Mouse (Mus musculus): ENCODE measurements around the gene Dohh. TPM values are rescaled to one million over a fixed set of nuclear protein-coding genes. Genes with fewer than 3 reads are reported as not detected.
A peak's percentile ranks its signal among the peaks of the same experiment; 100 is the strongest.

The Dohh gene
- polyA plus RNA-seq, 1 experiment from 2014 or later = 61.0 TPM

GRCm38 (mm10) chr10:81405588-81406201, 21.5 kb downstream of the Dohh start:
- H3K9me3 ChIP-seq (ENCODE audit: control insufficient read depth, low read length) = no peaks in the 10 kb centered on the region
- no peak overlapping the region for H3K4me2 ChIP-seq (ENCODE audit: low read depth, low read length)
- no peak for ATAC-seq (ENCODE audit: low read depth)
- H3K27ac ChIP-seq (ENCODE audit: low read depth, low read length) = no peak overlapping the region
- H3K4me3 ChIP-seq (ENCODE audit: low read depth, low read length) = no peak overlapping the region
- H3K27me3 ChIP-seq (ENCODE audit: control insufficient read depth, insufficient read depth, low read length) = 0 out of 2 replicates have a peak, but pooled peaks cover 2% of the 10 kb centered on the region
- H3K36me3 ChIP-seq (ENCODE audit: control insufficient read depth, insufficient read depth, low read length) = peaks cover 21% of the 10 kb centered on the region
- H3K4me1 ChIP-seq (ENCODE audit: control insufficient read depth, insufficient read depth, low read length) = peaks cover 43% of the 10 kb centered on the region
- no peak overlapping the region for H3K9ac ChIP-seq (replicated peaks; ENCODE audit: low read depth, low read length)
- WGBS = 45% methylated on average over 13 of the region's 13 CpGs

GRCm38 (mm10) chr10:81406504-81407440, 22.5 kb downstream of the Dohh start:
- peaks cover 21% of the 10 kb centered on the region for H3K36me3 ChIP-seq (ENCODE audit: control insufficient read depth, insufficient read depth, low read length)
- no peaks in the 10 kb centered on the region for H3K9me3 ChIP-seq (ENCODE audit: control insufficient read depth, low read length)
- peak overlapping the region; percentile 12; the same call in 1 of the 2 replicates for H3K27ac ChIP-seq (ENCODE audit: low read depth, low read length)
- no peak overlapping the region for H3K9ac ChIP-seq (replicated peaks; ENCODE audit: low read depth, low read length)
- WGBS = 27% methylated on average over 24 of the region's 24 CpGs
- 0 out of 2 replicates have a peak, but pooled peaks cover 2% of the 10 kb centered on the region for H3K27me3 ChIP-seq (ENCODE audit: control insufficient read depth, insufficient read depth, low read length)
- H3K4me3 ChIP-seq (ENCODE audit: low read depth, low read length) = 0 out of 2 replicates have a peak overlapping the region, but pooled peaks have one; percentile 8
- no peak for ATAC-seq (ENCODE audit: low read depth)
- peak overlapping the region; percentile 32 for H3K4me2 ChIP-seq (ENCODE audit: low read depth, low read length)
- H3K4me1 ChIP-seq (ENCODE audit: control insufficient read depth, insufficient read depth, low read length) = peaks cover 43% of the 10 kb centered on the region

GRCm38 (mm10) chr10:81407539-81408423, 23.6 kb downstream of the Dohh start:
- 0 out of 2 replicates have a peak overlapping the region, but pooled peaks have one; percentile 8 for H3K4me3 ChIP-seq (ENCODE audit: low read depth, low read length)
- 0 out of 2 replicates have a peak, but pooled peaks cover 2% of the 10 kb centered on the region for H3K27me3 ChIP-seq (ENCODE audit: control insufficient read depth, insufficient read depth, low read length)
- peak overlapping the region; percentile 12; the same call in 1 of the 2 replicates for H3K27ac ChIP-seq (ENCODE audit: low read depth, low read length)
- peak; percentile 13; the same call in 1 of the 2 replicates for ATAC-seq (ENCODE audit: low read depth)
- peak overlapping the region; percentile 32 for H3K4me2 ChIP-seq (ENCODE audit: low read depth, low read length)
- 24% methylated on average over 31 of the region's 31 CpGs for WGBS
- H3K9ac ChIP-seq (replicated peaks; ENCODE audit: low read depth, low read length) = no peak overlapping the region
- H3K36me3 ChIP-seq (ENCODE audit: control insufficient read depth, insufficient read depth, low read length) = peaks cover 19% of the 10 kb centered on the region
- H3K4me1 ChIP-seq (ENCODE audit: control insufficient read depth, insufficient read depth, low read length) = peaks cover 40% of the 10 kb centered on the region
- no peaks in the 10 kb centered on the region for H3K9me3 ChIP-seq (ENCODE audit: control insufficient read depth, low read length)

GRCm38 (mm10) chr10:81408424-81408729, 24.1 kb downstream of the Dohh start:
- Histone ChIP-seq H3K4me2 (ENCODE audit: low read depth, low read length) (no peak overlapping the region), H3K36me3 (ENCODE audit: control insufficient read depth, insufficient read depth, low read length) (peaks cover 18% of the 10 kb centered on the region), H3K4me1 (ENCODE audit: control insufficient read depth, insufficient read depth, low read length) (peaks cover 34% of the 10 kb centered on the region), H3K27ac (ENCODE audit: low read depth, low read length) (no peak overlapping the region), H3K9ac (replicated peaks; ENCODE audit: low read depth, low read length) (no peak overlapping the region), H3K4me3 (ENCODE audit: low read depth, low read length) (no peak overlapping the region), H3K27me3 (ENCODE audit: control insufficient read depth, insufficient read depth, low read length) (0 out of 2 replicates have a peak, but pooled peaks cover 2% of the 10 kb centered on the region), H3K9me3 (ENCODE audit: control insufficient read depth, low read length) (no peaks in the 10 kb centered on the region)
- WGBS = 44% methylated on average over 13 of the region's 13 CpGs
- ATAC-seq (ENCODE audit: low read depth) = no peak

GRCm38 (mm10) chr10:81408871-81409291, 24.7 kb downstream of the Dohh start:
- 0 out of 2 replicates have a peak, but pooled peaks have one; percentile 18 for ATAC-seq (ENCODE audit: low read depth)
- H3K4me1 ChIP-seq (ENCODE audit: control insufficient read depth, insufficient read depth, low read length) = peaks cover 34% of the 10 kb centered on the region
- no peak overlapping the region for H3K4me2 ChIP-seq (ENCODE audit: low read depth, low read length)
- no peaks in the 10 kb centered on the region for H3K9me3 ChIP-seq (ENCODE audit: control insufficient read depth, low read length)
- no peak overlapping the region for H3K9ac ChIP-seq (replicated peaks; ENCODE audit: low read depth, low read length)
- 0 out of 2 replicates have a peak, but pooled peaks cover 2% of the 10 kb centered on the region for H3K27me3 ChIP-seq (ENCODE audit: control insufficient read depth, insufficient read depth, low read length)
- WGBS = 16% methylated on average over 9 of the region's 9 CpGs
- no peak overlapping the region for H3K27ac ChIP-seq (ENCODE audit: low read depth, low read length)
- H3K4me3 ChIP-seq (ENCODE audit: low read depth, low read length) = no peak overlapping the region
- peaks cover 18% of the 10 kb centered on the region for H3K36me3 ChIP-seq (ENCODE audit: control insufficient read depth, insufficient read depth, low read length)

- Histone ChIP-seq H3K4me2 (ENCODE audit: low read depth, low read length) (no peak overlapping the region), H3K4me1 (ENCODE audit: control insufficient read depth, insufficient read depth, low read length) (peaks cover 38% of the 10 kb centered on the region)
Observed at GRCm38 (mm10) chr10:81409330-81409729, 25.1 kb downstream of the Dohh start.

GRCm38 (mm10) chr10:81410350-81410749, 26.1 kb downstream of the Dohh start:
- WGBS = 77% methylated on average over 4 of the region's 4 CpGs
- Histone ChIP-seq H3K27me3 (ENCODE audit: control insufficient read depth, insufficient read depth, low read length) (0 out of 2 replicates have a peak, but pooled peaks cover 2% of the 10 kb centered on the region), H3K4me1 (ENCODE audit: control insufficient read depth, insufficient read depth, low read length) (peaks cover 45% of the 10 kb centered on the region), H3K36me3 (ENCODE audit: control insufficient read depth, insufficient read depth, low read length) (peaks cover 12% of the 10 kb centered on the region), H3K4me3 (ENCODE audit: low read depth, low read length) (no peak overlapping the region), H3K27ac (ENCODE audit: low read depth, low read length) (no peak overlapping the region), H3K9ac (replicated peaks; ENCODE audit: low read depth, low read length) (no peak overlapping the region), H3K9me3 (ENCODE audit: control insufficient read depth, low read length) (no peaks in the 10 kb centered on the region), H3K4me2 (ENCODE audit: low read depth, low read length) (no peak overlapping the region)
- ATAC-seq (ENCODE audit: low read depth) = no peak

More at GRCm38 (mm10) chr10:81409330-81409729, 25.1 kb downstream of the Dohh start:
- no peak for ATAC-seq (ENCODE audit: low read depth)
- 0 out of 2 replicates have a peak, but pooled peaks cover 2% of the 10 kb centered on the region for H3K27me3 ChIP-seq (ENCODE audit: control insufficient read depth, insufficient read depth, low read length)
- H3K27ac ChIP-seq (ENCODE audit: low read depth, low read length) = no peak overlapping the region
- H3K9ac ChIP-seq (replicated peaks; ENCODE audit: low read depth, low read length) = no peak overlapping the region
- WGBS = 6% methylated on average over 8 of the region's 8 CpGs
- H3K9me3 ChIP-seq (ENCODE audit: control insufficient read depth, low read length) = no peaks in the 10 kb centered on the region
- peaks cover 16% of the 10 kb centered on the region for H3K36me3 ChIP-seq (ENCODE audit: control insufficient read depth, insufficient read depth, low read length)
- no peak overlapping the region for H3K4me3 ChIP-seq (ENCODE audit: low read depth, low read length)

GRCm38 (mm10) chr10:81410981-81411380, 26.8 kb downstream of the Dohh start:
- H3K9ac ChIP-seq (replicated peaks; ENCODE audit: low read depth, low read length) = no peak overlapping the region
- WGBS = 80% methylated on average over 9 of the region's 9 CpGs

More at GRCm38 (mm10) chr10:81410981-81411380, 26.8 kb downstream of the Dohh start:
- H3K4me2 ChIP-seq (ENCODE audit: low read depth, low read length) = no peak overlapping the region
- 0 out of 2 replicates have a peak, but pooled peaks cover 2% of the 10 kb centered on the region for H3K27me3 ChIP-seq (ENCODE audit: control insufficient read depth, insufficient read depth, low read length)
- H3K4me3 ChIP-seq (ENCODE audit: low read depth, low read length) = no peak overlapping the region
- ATAC-seq (ENCODE audit: low read depth) = no peak
- H3K27ac ChIP-seq (ENCODE audit: low read depth, low read length) = peak overlapping the region; percentile 46; the same call in 1 of the 2 replicates
- peaks cover 5% of the 10 kb centered on the region; the same call in 1 of the 2 replicates for H3K36me3 ChIP-seq (ENCODE audit: control insufficient read depth, insufficient read depth, low read length)
- peaks cover 45% of the 10 kb centered on the region for H3K4me1 ChIP-seq (ENCODE audit: control insufficient read depth, insufficient read depth, low read length)
- H3K9me3 ChIP-seq (ENCODE audit: control insufficient read depth, low read length) = no peaks in the 10 kb centered on the region

Data from neural tube, embryonic 14.5 days (tissue).